ENCODE assay signal across 17 mouse cellular contexts in the genomic region with DNA sequence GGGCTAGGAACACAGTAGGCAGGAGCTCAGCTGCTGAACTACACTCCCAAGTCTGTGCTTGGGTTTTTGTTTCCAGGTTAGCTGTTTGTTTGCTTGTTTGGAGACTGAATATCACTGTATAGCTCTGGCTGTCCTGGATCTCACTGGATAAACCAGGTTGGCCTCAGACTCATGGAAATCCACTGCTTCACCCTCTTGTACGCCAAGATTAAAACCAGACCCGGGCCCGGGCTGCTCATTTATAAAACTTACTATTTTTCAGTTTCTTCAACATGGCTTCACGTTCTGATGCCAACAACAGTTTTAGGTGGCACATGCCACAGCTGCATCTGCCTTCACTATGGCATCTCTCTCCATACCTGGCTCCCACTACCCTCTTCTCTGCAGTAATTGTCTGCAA. TPM values are rescaled to one million over a fixed set of nuclear protein-coding genes. Genes with fewer than 3 reads are reported as not detected.
DNase-seq lines count a peak whose midpoint lies in the region; ATAC-seq lines count a peak whose summit lies in the region.
"Had no signal": no experiment of that assay in that cellular context is flagged by ENCODE, and none has a peak within 500 bp of the region (broad histone marks: within the 10 kb centered on the region; RNA-seq: fewer than 3 reads in every experiment).

No protein-coding gene starts in this region.

- H3K9me3 ChIP-seq in hindbrain, embryonic 13.5 days, result no peaks in the 10 kb centered on the region
- H3K9me3 ChIP-seq in hindbrain, embryonic 11.5 days (ENCODE audit: control insufficient read depth, low read length), result no peaks in the 10 kb centered on the region
- no peaks in the 10 kb centered on the region for H3K9me3 ChIP-seq in forebrain, embryonic 15.5 days
- no peaks in the 10 kb centered on the region for H3K9me3 ChIP-seq in midbrain, embryonic 10.5 days (replicated peaks)
- no peaks in the 10 kb centered on the region for H3K9me3 ChIP-seq in neural tube, embryonic 14.5 days (ENCODE audit: control insufficient read depth, low read length)
- H3K9me3 ChIP-seq: G1E; stomach, embryonic 15.5 days had no signal

- ATAC-seq in hindbrain, embryonic 13.5 days (ENCODE audit: low FRiP score), result no peak
- no peak for ATAC-seq in hindbrain, embryonic 11.5 days (ENCODE audit: low FRiP score)
- ATAC-seq in forebrain, embryonic 15.5 days (replicated peaks), result no peak
- no peak for ATAC-seq in neural tube, embryonic 14.5 days (ENCODE audit: low read depth)

- H3K4me3 ChIP-seq in hindbrain, embryonic 13.5 days, result peak overlapping the region; percentile 61
- no peak overlapping the region for H3K4me3 ChIP-seq in hindbrain, embryonic 11.5 days (ENCODE audit: low read depth, low read length)
- peak overlapping the region; percentile 64 for H3K4me3 ChIP-seq in forebrain, embryonic 15.5 days
- peak overlapping the region; percentile 72; the same call in 1 of the 2 replicates for H3K4me3 ChIP-seq in midbrain, embryonic 10.5 days
- H3K4me3 ChIP-seq in neural tube, embryonic 14.5 days (ENCODE audit: low read depth, low read length), result no peak overlapping the region
- H3K4me3 ChIP-seq: gastrocnemius, adult 2 months; myocyte; stomach, embryonic 15.5 days had no signal

- H3K4me1 ChIP-seq in hindbrain, embryonic 13.5 days (replicated peaks), result peaks cover 72% of the 10 kb centered on the region
- H3K4me1 ChIP-seq in hindbrain, embryonic 11.5 days (replicated peaks; ENCODE audit: control insufficient read depth, insufficient read depth, low read length), result peaks cover 7% of the 10 kb centered on the region; the same call in 1 of the 2 replicates
- H3K4me1 ChIP-seq in forebrain, embryonic 15.5 days, result peaks cover 58% of the 10 kb centered on the region
- peaks cover 75% of the 10 kb centered on the region for H3K4me1 ChIP-seq in midbrain, embryonic 10.5 days
- H3K4me1 ChIP-seq in neural tube, embryonic 14.5 days (ENCODE audit: control insufficient read depth, insufficient read depth, low read length), result peaks cover 14% of the 10 kb centered on the region; the same call in 1 of the 2 replicates
- H3K4me1 ChIP-seq: stomach, embryonic 15.5 days had no signal

- DNase-seq in hindbrain, embryonic 11.5 days (ENCODE audit: low spot score), result no peak
- DNase-seq in midbrain, embryonic 10.5 days (ENCODE audit: low spot score), result no peak
- DNase-seq in right cerebral cortex, postnatal 14 days, result no peak
- no peak for DNase-seq in MN1 (ENCODE audit: low spot score)
- DNase-seq: adrenal gland, adult 8-10 months; cerebellum, postnatal 10 days; gastrocnemius, adult 2 months; heart, adult 18-20 months; lung, embryonic 14.5 days; spleen, adult 18-20 months had no signal

- 91% methylated on average over 4 of the region's 4 CpGs for WGBS in hindbrain, embryonic 13.5 days
- 97% methylated on average over 4 of the region's 4 CpGs for WGBS in hindbrain, embryonic 11.5 days
- WGBS in forebrain, embryonic 15.5 days, result 73% methylated on average over 4 of the region's 4 CpGs
- 88% methylated on average over 4 of the region's 4 CpGs for WGBS in midbrain, embryonic 10.5 days
- WGBS in neural tube, embryonic 14.5 days, result 90% methylated on average over 4 of the region's 4 CpGs

- H3K9ac ChIP-seq in hindbrain, embryonic 13.5 days, result 0 out of 2 replicates have a peak overlapping the region, but pooled peaks have one; percentile 88
- no peak overlapping the region for H3K9ac ChIP-seq in hindbrain, embryonic 11.5 days (ENCODE audit: low read depth, low read length)
- H3K9ac ChIP-seq in forebrain, embryonic 15.5 days (replicated peaks), result peak overlapping the region; percentile 91
- no peak overlapping the region for H3K9ac ChIP-seq in neural tube, embryonic 14.5 days (replicated peaks; ENCODE audit: low read depth, low read length)
- H3K9ac ChIP-seq: lung, embryonic 14.5 days; stomach, embryonic 15.5 days had no signal

- H3K36me3 ChIP-seq in hindbrain, embryonic 13.5 days, result no peaks in the 10 kb centered on the region
- H3K36me3 ChIP-seq in hindbrain, embryonic 11.5 days (ENCODE audit: control insufficient read depth, insufficient read depth, low read length), result no peaks in the 10 kb centered on the region
- no peaks in the 10 kb centered on the region for H3K36me3 ChIP-seq in forebrain, embryonic 15.5 days
- no peaks in the 10 kb centered on the region for H3K36me3 ChIP-seq in midbrain, embryonic 10.5 days
- H3K36me3 ChIP-seq in neural tube, embryonic 14.5 days (ENCODE audit: control insufficient read depth, insufficient read depth, low read length), result no peaks in the 10 kb centered on the region
- H3K36me3 ChIP-seq: G1E; stomach, embryonic 15.5 days had no signal

- peak overlapping the region; percentile 77 for H3K4me2 ChIP-seq in hindbrain, embryonic 13.5 days
- H3K4me2 ChIP-seq in hindbrain, embryonic 11.5 days (replicated peaks; ENCODE audit: low read depth, low read length), result no peak overlapping the region
- H3K4me2 ChIP-seq in forebrain, embryonic 15.5 days (replicated peaks), result peak overlapping the region; percentile 69
- H3K4me2 ChIP-seq in neural tube, embryonic 14.5 days (ENCODE audit: low read depth, low read length), result peak overlapping the region; percentile 80; the same call in 1 of the 2 replicates
- H3K4me2 ChIP-seq: liver, embryonic 11.5 days; lung, embryonic 14.5 days; stomach, embryonic 15.5 days had no signal

- peak overlapping the region; percentile 35; the same call in 1 of the 2 replicates for H3K27ac ChIP-seq in hindbrain, embryonic 13.5 days
- no peak overlapping the region for H3K27ac ChIP-seq in hindbrain, embryonic 11.5 days (ENCODE audit: low read depth, low read length)
- 0 out of 2 replicates have a peak overlapping the region, but pooled peaks have one; percentile 1 for H3K27ac ChIP-seq in forebrain, embryonic 15.5 days (replicated peaks)
- no peak overlapping the region; the same call in 1 of the 2 replicates for H3K27ac ChIP-seq in midbrain, embryonic 10.5 days (replicated peaks)
- no peak overlapping the region for H3K27ac ChIP-seq in neural tube, embryonic 14.5 days (ENCODE audit: low read depth, low read length)
- H3K27ac ChIP-seq: gastrocnemius, adult 2 months; stomach, embryonic 15.5 days had no signal

- no peaks in the 10 kb centered on the region for H3K27me3 ChIP-seq in hindbrain, embryonic 13.5 days
- H3K27me3 ChIP-seq in hindbrain, embryonic 11.5 days (ENCODE audit: control insufficient read depth, insufficient read depth, low read length), result no peaks in the 10 kb centered on the region
- no peaks in the 10 kb centered on the region for H3K27me3 ChIP-seq in forebrain, embryonic 15.5 days
- peaks cover 30% of the 10 kb centered on the region for H3K27me3 ChIP-seq in midbrain, embryonic 10.5 days (ENCODE audit: low read depth, poor library complexity, severe bottlenecking)
- no peaks in the 10 kb centered on the region for H3K27me3 ChIP-seq in neural tube, embryonic 14.5 days (ENCODE audit: control insufficient read depth, insufficient read depth, low read length)
- H3K27me3 ChIP-seq: stomach, embryonic 15.5 days had no signal

RNA-seq across cellular contexts. Expression of gene Scrn1, which starts 2.7 kb away (rescaled TPM):
- polyA plus RNA-seq in hindbrain, embryonic 13.5 days (2015; fragmentation: Nextera tagmentation; extraction: Ambion mirVana), result 87.1 and 91.6 TPM in 2 replicates
- 70.4 and 75.2 TPM in 2 replicates for polyA plus RNA-seq in hindbrain, embryonic 11.5 days (2014; fragmentation: Nextera tagmentation; extraction: Ambion mirVana)
- 135 TPM in 2 replicates for polyA plus RNA-seq in forebrain, embryonic 15.5 days (2015; fragmentation: Nextera tagmentation; extraction: Ambion mirVana)
- polyA plus RNA-seq in midbrain, embryonic 10.5 days (2016; fragmentation: Nextera tagmentation; extraction: Ambion mirVana), result 47.7 and 66.6 TPM in 2 replicates
- 109 and 110 TPM in 2 replicates for polyA plus RNA-seq in neural tube, embryonic 14.5 days (2014; fragmentation: Nextera tagmentation; extraction: Ambion mirVana)
- polyA plus RNA-seq: G1E had no signal

RNA-seq across cellular contexts. Expression of gene Plekha8, which starts 31.4 kb away (rescaled TPM):
- polyA plus RNA-seq in hindbrain, embryonic 13.5 days (2015; fragmentation: Nextera tagmentation; extraction: Ambion mirVana), result 8.8 and 9.2 TPM in 2 replicates
- polyA plus RNA-seq in hindbrain, embryonic 11.5 days (2014; fragmentation: Nextera tagmentation; extraction: Ambion mirVana), result 16.8 and 19.6 TPM in 2 replicates
- polyA plus RNA-seq in forebrain, embryonic 15.5 days (2015; fragmentation: Nextera tagmentation; extraction: Ambion mirVana), result 9.6 and 10.2 TPM in 2 replicates
- 16.2 and 16.5 TPM in 2 replicates for polyA plus RNA-seq in midbrain, embryonic 10.5 days (2016; fragmentation: Nextera tagmentation; extraction: Ambion mirVana)
- 12.2 and 13.3 TPM in 2 replicates for polyA plus RNA-seq in neural tube, embryonic 14.5 days (2014; fragmentation: Nextera tagmentation; extraction: Ambion mirVana)

RNA-seq across cellular contexts. Expression of gene Fkbp14, which starts 33.5 kb away (rescaled TPM):
- polyA plus RNA-seq in hindbrain, embryonic 13.5 days (2015; fragmentation: Nextera tagmentation; extraction: Ambion mirVana), result 10.6 and 11.9 TPM in 2 replicates
- 16.2 and 17.9 TPM in 2 replicates for polyA plus RNA-seq in hindbrain, embryonic 11.5 days (2014; fragmentation: Nextera tagmentation; extraction: Ambion mirVana)
- 6.6 and 7.4 TPM in 2 replicates for polyA plus RNA-seq in forebrain, embryonic 15.5 days (2015; fragmentation: Nextera tagmentation; extraction: Ambion mirVana)
- polyA plus RNA-seq in midbrain, embryonic 10.5 days (2016; fragmentation: Nextera tagmentation; extraction: Ambion mirVana), result 13.0 and 14.2 TPM in 2 replicates
- polyA plus RNA-seq in neural tube, embryonic 14.5 days (2014; fragmentation: Nextera tagmentation; extraction: Ambion mirVana), result 9.1 and 14.6 TPM in 2 replicates

Comparison
In these comparisons a context has a peak if more than half of its experiments do, and no peak if none do; other contexts are left out.
1. H3K27ac ChIP-seq: peak in hindbrain, embryonic 13.5 days (single experiment) and forebrain, embryonic 15.5 days (single experiment); none in hindbrain, embryonic 11.5 days (single experiment), midbrain, embryonic 10.5 days (single experiment) and neural tube, embryonic 14.5 days (single experiment).
2. H3K4me3 ChIP-seq: peak in hindbrain, embryonic 13.5 days (single experiment), forebrain, embryonic 15.5 days (single experiment) and midbrain, embryonic 10.5 days (single experiment); none in hindbrain, embryonic 11.5 days (single experiment) and neural tube, embryonic 14.5 days (single experiment).
3. H3K9ac ChIP-seq: peak in hindbrain, embryonic 13.5 days (single experiment) and forebrain, embryonic 15.5 days (single experiment); none in hindbrain, embryonic 11.5 days (single experiment) and neural tube, embryonic 14.5 days (single experiment).